Mouse (Mus musculus): ENCODE measurements around the gene Gse1. TPM values are rescaled to one million over a fixed set of nuclear protein-coding genes. Genes with fewer than 3 reads are reported as not detected.

Gse1 gene
- polyA plus RNA-seq, 1 experiment from 2014 or later = 14.3 TPM

DNA sequence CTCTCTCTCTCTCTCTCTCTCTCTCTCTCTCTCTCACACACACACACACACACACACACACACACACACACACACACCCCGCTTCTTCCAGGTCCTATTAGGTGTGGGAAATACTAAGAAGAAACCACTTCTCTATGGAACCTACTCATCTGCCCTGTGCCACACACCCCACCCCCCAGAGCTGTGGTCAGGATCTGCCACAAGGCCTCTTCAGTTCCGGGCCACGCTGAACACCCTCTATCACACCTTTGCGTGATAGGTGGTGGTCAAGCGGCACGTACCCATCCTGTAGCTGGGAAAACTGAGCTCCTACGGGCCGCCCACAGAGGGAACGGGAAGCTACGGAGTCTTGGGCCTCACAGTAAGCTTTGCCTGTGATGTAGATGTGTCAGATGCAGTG, 238.0 kb downstream of the Gse1 start:
- ATAC-seq (ENCODE audit: insufficient read depth) = no peak
- Histone ChIP-seq H3K4me3 (ENCODE audit: low read depth, low read length) (no peak overlapping the region), H3K36me3 (ENCODE audit: insufficient read depth) (no peaks in the 10 kb centered on the region), H3K27me3 (ENCODE audit: insufficient read depth, low read length) (no peaks in the 10 kb centered on the region), H3K4me1 (ENCODE audit: insufficient read depth) (peaks cover 41% of the 10 kb centered on the region), H3K27ac (ENCODE audit: low read depth) (0 out of 2 replicates have a peak overlapping the region, but pooled peaks have one; percentile 42), H3K9ac (no peak overlapping the region), H3K4me2 (peak overlapping the region; percentile 0; the same call in 1 of the 2 replicates), H3K9me3 (ENCODE audit: low read depth, low read length) (no peaks in the 10 kb centered on the region)
- no peak for DNase-seq
- 50% methylated on average over 10 of the region's 10 CpGs for WGBS
- TF ChIP-seq CTCF (IDR thresholded peaks at IDR 0.05; ENCODE audit: low read depth) = no peak

DNA sequence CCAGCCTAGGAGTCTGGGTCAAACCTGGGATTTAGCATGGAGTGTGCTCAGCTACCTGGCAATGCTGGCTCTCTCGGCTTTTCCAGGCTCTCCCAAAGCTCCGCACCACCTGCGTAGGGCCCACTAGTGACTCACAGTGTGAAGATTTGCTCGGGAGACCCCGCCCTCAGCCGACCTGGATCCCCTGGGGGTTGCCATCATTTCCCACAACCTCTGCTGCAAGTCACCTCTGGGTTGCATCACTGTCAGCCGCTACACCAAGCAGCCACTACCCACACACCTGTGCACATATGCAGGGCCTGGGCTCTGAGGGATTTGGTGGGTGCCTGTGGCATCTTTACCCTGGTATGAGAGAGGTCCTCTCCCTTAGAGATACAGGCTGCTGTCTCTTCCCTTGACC, 239.3 kb downstream of the Gse1 start:
- H3K4me2 ChIP-seq = no peak overlapping the region
- H3K27ac ChIP-seq (ENCODE audit: low read depth) = no peak overlapping the region
- no peak overlapping the region for H3K4me3 ChIP-seq (ENCODE audit: low read depth, low read length)
- H3K9ac ChIP-seq = no peak overlapping the region
- H3K4me1 ChIP-seq (ENCODE audit: insufficient read depth) = peaks cover 38% of the 10 kb centered on the region
- H3K9me3 ChIP-seq (ENCODE audit: low read depth, low read length) = no peaks in the 10 kb centered on the region
- no peaks in the 10 kb centered on the region for H3K36me3 ChIP-seq (ENCODE audit: insufficient read depth)
- ATAC-seq (ENCODE audit: insufficient read depth) (no peak), DNase-seq (no peak)
- WGBS = 88% methylated on average over 7 of the region's 7 CpGs
- no peak for TF ChIP-seq CTCF (IDR thresholded peaks at IDR 0.05; ENCODE audit: low read depth)
- H3K27me3 ChIP-seq (ENCODE audit: insufficient read depth, low read length) = no peaks in the 10 kb centered on the region

DNA sequence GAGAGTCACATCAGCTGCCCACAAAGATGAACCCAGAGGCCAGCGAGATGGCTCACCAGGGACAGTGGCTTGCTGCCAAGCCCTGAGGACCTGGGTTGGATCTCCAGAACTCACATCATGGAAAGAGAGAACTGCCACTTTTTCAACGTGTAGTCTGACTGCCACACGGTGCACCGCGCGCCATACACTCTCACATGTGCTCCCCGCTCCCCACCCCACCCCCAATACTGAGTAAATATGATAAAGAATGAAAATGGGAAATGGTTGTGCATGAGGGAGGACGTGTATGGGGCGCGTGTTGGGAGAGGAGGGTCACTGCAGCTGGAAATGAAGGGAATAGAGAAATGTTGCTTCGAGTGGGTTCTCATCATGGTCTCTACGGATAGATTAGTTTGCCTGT, 241.9 kb downstream of the Gse1 start:
- no peak overlapping the region for H3K4me3 ChIP-seq (ENCODE audit: low read depth, low read length)
- ATAC-seq (ENCODE audit: insufficient read depth) (no peak), DNase-seq (no peak)
- TF ChIP-seq CTCF (IDR thresholded peaks at IDR 0.05; ENCODE audit: low read depth) = no peak
- peaks cover 37% of the 10 kb centered on the region for H3K4me1 ChIP-seq (ENCODE audit: insufficient read depth)
- H3K27me3 ChIP-seq (ENCODE audit: insufficient read depth, low read length) = no peaks in the 10 kb centered on the region
- H3K9me3 ChIP-seq (ENCODE audit: low read depth, low read length) = no peaks in the 10 kb centered on the region
- no peak overlapping the region for H3K9ac ChIP-seq
- H3K36me3 ChIP-seq (ENCODE audit: insufficient read depth) = no peaks in the 10 kb centered on the region
- no peak overlapping the region for H3K4me2 ChIP-seq
- 77% methylated on average over 12 of the region's 12 CpGs for WGBS
- H3K27ac ChIP-seq (ENCODE audit: low read depth) = no peak overlapping the region

DNA sequence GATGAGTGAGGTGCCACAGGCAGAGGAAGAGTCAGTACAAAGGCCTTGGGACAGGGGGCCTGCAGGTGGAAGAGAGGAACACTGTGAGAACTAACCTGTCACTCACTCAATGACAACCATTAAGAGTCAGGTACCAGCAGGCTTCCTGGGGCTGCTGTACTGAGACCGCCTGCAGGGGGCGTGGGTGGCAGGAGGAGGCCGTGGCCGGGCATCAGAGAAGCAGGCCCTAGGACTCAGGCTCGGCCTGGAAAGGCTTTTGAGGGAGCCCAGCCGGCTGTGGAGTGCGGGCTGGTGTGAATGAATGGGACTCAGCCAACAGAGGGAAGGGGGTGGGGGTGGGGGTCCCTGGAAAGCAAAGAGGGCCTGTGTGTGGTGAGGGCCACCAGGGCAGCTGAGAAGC, 242.9 kb downstream of the Gse1 start:
- Histone ChIP-seq H3K27ac (ENCODE audit: low read depth) (peak overlapping the region; percentile 30; the same call in 1 of the 2 replicates), H3K27me3 (ENCODE audit: insufficient read depth, low read length) (no peaks in the 10 kb centered on the region), H3K4me3 (ENCODE audit: low read depth, low read length) (no peak overlapping the region), H3K9me3 (ENCODE audit: low read depth, low read length) (no peaks in the 10 kb centered on the region), H3K9ac (no peak overlapping the region), H3K36me3 (ENCODE audit: insufficient read depth) (no peaks in the 10 kb centered on the region), H3K4me1 (ENCODE audit: insufficient read depth) (peaks cover 35% of the 10 kb centered on the region), H3K4me2 (0 out of 2 replicates have a peak overlapping the region, but pooled peaks have one; percentile 20)
- DNase-seq (peak; percentile 64), ATAC-seq (ENCODE audit: insufficient read depth) (no peak)
- 10% methylated on average over 7 of the region's 7 CpGs for WGBS
- TF ChIP-seq CTCF (IDR thresholded peaks at IDR 0.05; ENCODE audit: low read depth) = peak; percentile 74

GRCm38 (mm10) chr8:120471752-120472151, 243.5 kb downstream of the Gse1 start:
- Histone ChIP-seq H3K9ac (no peak overlapping the region), H3K4me2 (peak overlapping the region; percentile 37; the same call in 1 of the 2 replicates), H3K4me3 (ENCODE audit: low read depth, low read length) (no peak overlapping the region), H3K27ac (ENCODE audit: low read depth) (peak overlapping the region; percentile 30; the same call in 1 of the 2 replicates), H3K27me3 (ENCODE audit: insufficient read depth, low read length) (no peaks in the 10 kb centered on the region), H3K4me1 (ENCODE audit: insufficient read depth) (peaks cover 35% of the 10 kb centered on the region), H3K9me3 (ENCODE audit: low read depth, low read length) (no peaks in the 10 kb centered on the region), H3K36me3 (ENCODE audit: insufficient read depth) (no peaks in the 10 kb centered on the region)
- ATAC-seq (ENCODE audit: insufficient read depth) (no peak), DNase-seq (no peak)
- no peak for TF ChIP-seq CTCF (IDR thresholded peaks at IDR 0.05; ENCODE audit: low read depth)
- 28% methylated on average over 2 of the region's 2 CpGs for WGBS

DNA sequence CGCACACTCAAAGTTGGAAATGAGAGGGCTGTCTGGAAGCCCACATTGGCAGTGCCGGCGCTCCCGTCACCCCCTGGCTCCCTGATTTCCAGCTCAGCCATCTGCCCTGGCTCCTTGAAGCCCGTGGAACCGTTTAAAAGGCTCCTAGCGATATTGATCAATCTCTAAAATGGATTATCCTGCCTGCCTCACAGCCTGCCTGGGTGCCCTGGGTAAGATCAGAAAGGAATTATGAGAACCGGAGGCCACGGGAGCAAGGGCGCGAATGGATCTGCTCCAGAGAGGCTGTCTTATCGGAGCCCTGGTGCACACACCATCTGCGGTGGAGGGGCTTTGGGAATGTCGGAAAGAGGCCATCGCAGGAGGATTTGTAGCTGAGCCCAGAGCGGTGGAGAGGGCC, 244.0 kb downstream of the Gse1 start:
- H3K27ac ChIP-seq (ENCODE audit: low read depth) = peak overlapping the region; percentile 13; the same call in 1 of the 2 replicates
- no peak for TF ChIP-seq CTCF (IDR thresholded peaks at IDR 0.05; ENCODE audit: low read depth)
- ATAC-seq (ENCODE audit: insufficient read depth) (no peak), DNase-seq (no peak)
- no peaks in the 10 kb centered on the region for H3K27me3 ChIP-seq (ENCODE audit: insufficient read depth, low read length)
- H3K36me3 ChIP-seq (ENCODE audit: insufficient read depth) = no peaks in the 10 kb centered on the region
- WGBS = 19% methylated on average over 16 of the region's 16 CpGs
- H3K9ac ChIP-seq = no peak overlapping the region
- H3K4me1 ChIP-seq (ENCODE audit: insufficient read depth) = peaks cover 38% of the 10 kb centered on the region
- H3K4me2 ChIP-seq = peak overlapping the region; percentile 37
- H3K4me3 ChIP-seq (ENCODE audit: low read depth, low read length) = no peak overlapping the region
- no peaks in the 10 kb centered on the region for H3K9me3 ChIP-seq (ENCODE audit: low read depth, low read length)

DNA sequence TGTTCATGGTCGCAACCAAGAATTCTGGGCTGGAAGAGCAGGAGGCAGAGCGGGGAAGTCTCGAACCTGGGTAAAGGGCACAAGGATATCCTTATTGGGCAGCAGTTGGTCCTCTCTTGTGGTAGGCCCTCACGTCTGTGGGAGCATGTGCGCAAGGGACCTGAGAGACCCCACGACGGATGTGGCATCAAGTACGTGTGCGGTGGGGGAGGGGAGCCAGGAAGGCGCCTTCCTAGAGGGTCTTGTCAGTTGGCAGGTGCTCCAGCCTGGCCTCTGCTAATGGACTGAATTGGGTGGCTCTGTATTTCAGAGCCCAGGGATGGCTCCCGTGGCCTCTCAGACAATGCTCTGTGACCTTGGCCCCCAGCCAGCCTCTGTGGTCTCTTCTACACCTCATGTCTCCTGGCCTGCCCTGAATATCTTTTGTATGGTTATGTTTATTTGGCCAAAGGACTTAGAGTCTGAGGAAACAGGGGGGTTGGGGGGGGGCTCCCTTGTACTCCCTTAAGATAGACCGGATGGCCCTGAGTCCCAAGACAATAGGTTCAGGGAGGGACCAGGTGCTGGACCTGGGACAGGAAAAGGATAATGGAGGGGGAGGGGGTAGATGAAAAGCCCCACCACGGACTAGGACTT, 245.6 kb downstream of the Gse1 start:
- no peaks in the 10 kb centered on the region for H3K9me3 ChIP-seq (ENCODE audit: low read depth, low read length)
- H3K4me3 ChIP-seq (ENCODE audit: low read depth, low read length) = no peak overlapping the region
- peaks cover 38% of the 10 kb centered on the region for H3K4me1 ChIP-seq (ENCODE audit: insufficient read depth)
- peak; percentile 74 for DNase-seq
- 76% methylated on average over 13 of the region's 13 CpGs for WGBS
- ATAC-seq (ENCODE audit: insufficient read depth) = peak; percentile 47; the same call in 1 of the 2 replicates
- H3K36me3 ChIP-seq (ENCODE audit: insufficient read depth) = no peaks in the 10 kb centered on the region
- H3K4me2 ChIP-seq = no peak overlapping the region
- H3K27ac ChIP-seq (ENCODE audit: low read depth) = peak overlapping the region; percentile 52; the same call in 1 of the 2 replicates
- H3K27me3 ChIP-seq (ENCODE audit: insufficient read depth, low read length) = no peaks in the 10 kb centered on the region
- TF ChIP-seq CTCF (IDR thresholded peaks at IDR 0.05; ENCODE audit: low read depth) = no peak
- no peak overlapping the region for H3K9ac ChIP-seq

Measured in lung, embryonic 14.5 days (tissue).